Mouse (Mus musculus) layer of hippocampus, adult 11-12 months (tissue): ENCODE measurements around the gene Igfbp5.

Source experiments
- DNase-seq: peaks from one replicate; pipeline ENCODE4 v3.0.0; 2022; ENCODE audit warnings: low spot score

Gene Igfbp5

DNA sequence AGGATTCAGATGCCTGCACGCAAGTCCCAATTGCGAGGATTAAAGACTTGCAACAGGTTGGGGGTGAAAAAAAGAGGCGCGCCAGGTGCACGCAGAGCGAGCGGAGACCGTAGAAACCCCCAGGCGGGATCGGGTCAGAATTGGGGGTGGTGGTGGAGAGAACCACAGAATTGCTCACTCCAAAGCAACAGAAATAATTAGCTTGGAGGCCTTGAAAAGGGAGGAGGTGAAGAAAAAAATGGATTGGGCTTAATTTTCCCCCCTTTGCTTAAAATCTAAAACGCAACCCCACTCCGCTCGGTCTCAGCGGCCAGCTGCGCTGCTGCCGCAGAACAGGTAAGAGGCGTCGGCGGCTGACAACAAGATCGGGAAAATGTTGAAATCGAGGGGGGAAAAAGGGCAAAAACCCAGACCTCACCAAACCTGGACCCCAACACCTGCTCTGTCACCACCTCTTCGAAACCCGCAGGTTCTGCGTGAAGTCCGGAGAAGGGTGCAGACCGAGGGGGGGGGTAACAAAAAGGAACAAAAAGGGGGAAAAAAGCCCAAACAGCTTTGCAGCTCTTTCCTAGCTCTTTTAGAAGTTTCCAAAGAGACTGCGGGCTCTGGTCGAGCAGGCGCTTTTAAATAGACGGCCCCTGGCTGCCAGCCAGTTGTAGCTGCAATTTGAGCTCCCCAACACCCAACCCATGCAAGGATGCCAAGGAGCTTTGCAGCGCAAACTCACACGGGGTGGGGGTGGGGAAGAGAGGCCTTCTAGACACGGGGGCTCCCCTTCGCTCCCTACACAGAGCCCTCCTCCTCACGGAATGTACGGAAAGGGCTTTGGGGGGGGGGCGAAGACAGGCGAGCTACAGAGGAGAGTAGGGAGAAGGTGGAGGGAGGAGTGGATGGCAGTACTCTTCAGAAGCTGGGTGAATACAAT, at the start of gene Igfbp5:
TSS of gene Igfbp5 (minus strand) at position 598 of the 925 bp plus-strand sequence.
- DNase-seq = peak; percentile 67

DNA sequence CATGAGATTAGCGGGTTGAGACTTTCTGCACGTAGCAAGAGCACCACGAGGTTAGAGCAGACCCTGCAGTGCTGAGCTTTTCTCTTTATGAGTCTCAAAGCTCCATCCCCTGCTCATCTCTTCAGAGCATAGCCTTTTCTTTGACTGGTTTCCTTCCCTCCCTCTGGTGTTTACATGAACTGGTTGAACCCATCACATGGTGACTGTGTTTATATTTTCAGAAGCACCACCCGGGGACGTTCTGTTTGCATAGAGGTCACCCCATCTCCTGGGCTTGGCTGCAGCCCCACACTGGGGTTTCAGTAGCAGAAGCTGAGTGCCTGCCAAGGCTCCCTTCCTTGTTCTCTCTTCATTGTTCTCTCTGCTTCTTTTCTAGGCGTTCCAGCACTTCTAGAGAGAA, 40.1 kb upstream of the Igfbp5 start:
- DNase-seq = peak; percentile 35

- DNase-seq = no peak
Measured at GRCm38 (mm10) chr1:72913073-72913472, 38.4 kb upstream of the Igfbp5 start.

DNA sequence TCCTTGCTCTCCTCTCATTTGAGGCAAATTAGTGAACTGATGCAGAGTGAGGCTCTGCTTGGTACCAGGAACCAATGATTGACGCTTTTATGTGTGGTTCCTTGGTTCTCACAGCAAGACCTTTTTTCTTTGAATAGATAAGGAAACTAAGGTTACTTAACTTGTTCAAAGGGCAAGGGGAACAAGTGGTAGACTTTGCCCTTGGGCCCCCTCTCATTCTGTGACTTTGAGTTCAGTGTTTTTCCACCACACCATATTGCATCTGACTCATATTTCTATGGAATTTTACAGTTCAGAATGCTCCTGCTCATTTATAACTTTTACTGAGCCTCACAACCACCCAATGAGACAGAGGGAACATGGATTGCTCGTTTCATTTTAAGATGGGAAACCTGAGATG, 21.1 kb upstream of the Igfbp5 start:
- no peak for DNase-seq

DNA sequence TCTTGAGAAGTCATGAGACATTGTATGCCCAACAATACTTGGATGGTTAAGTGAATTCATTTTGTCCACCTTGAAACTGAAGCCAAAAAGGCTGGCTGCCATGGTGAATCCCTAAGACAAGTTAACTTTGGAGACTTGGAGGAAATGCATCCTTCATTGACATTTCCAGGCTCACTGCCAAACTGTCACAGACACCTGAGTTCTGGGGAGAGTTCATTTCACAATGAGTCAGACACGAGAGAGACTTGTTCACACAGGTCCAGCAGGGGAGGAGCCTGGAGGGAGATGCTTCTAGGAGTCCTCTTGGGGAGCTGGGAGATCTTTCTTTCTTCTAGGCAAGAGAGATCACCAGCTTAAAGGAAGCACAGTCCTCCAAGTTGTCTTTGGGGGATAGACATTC, 13.2 kb upstream of the Igfbp5 start:
- DNase-seq = no peak

- DNase-seq = no peak
Measured at GRCm38 (mm10) chr1:72885819-72886169, 11.1 kb upstream of the Igfbp5 start.

- DNase-seq = no peak
Measured at GRCm38 (mm10) chr1:72885111-72885818, 10.6 kb upstream of the Igfbp5 start.

DNA sequence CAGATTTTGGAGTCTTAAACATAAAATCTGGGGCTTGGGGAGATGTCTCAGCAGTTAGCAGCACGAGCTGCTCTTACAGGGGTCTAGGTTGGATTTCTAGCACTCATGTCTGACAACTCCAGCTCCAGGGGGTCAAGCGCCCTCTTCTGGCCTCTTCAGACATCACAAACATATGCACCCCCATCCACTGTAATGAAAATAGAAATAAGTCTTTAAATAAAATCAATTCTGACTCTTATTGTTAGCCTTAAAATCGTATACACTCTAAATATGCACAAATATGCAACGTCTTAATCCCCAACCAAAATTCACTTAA, 4.6 kb upstream of the Igfbp5 start:
- no peak for DNase-seq

DNA sequence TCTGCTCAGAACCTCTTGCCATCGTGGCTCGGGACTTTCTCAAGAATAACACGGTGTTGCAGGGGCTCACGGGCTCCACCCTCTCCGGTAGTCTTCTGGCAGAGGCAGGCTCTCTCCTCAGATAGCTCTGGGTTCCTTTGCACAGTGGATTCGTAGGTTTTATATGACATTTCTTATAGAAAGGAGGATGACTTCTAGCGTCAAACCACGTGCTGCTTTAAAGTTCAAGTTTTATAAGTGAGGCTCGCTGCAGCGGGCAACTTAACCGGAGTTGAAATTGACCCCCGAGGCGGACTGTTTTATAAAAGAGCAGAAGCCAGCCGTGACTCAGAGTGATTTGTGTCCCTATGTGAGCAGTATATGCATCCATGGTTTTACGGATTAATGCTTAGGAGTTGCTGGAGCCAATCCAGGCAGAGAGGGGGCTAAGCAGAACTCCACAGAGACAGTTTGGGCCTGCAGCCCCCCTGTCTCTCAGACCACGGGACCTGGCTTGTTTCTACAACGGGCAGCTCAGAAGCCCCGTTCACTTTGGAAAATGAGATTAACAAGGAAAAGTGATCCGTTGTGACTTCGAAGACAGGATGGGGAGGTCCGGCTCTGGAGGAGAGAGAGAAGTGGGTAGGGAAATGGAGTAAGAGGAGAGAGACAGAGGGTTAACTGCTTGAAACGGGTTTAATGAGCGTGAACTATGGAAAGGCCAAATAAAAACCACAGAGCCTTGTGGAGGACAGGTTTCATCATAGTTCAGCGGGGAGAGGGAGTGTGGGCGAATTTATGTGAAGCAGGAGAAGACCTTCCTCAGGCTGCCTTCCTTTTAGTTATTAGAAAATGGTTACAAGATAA, 4.0 kb upstream of the Igfbp5 start:
- no peak for DNase-seq

DNA sequence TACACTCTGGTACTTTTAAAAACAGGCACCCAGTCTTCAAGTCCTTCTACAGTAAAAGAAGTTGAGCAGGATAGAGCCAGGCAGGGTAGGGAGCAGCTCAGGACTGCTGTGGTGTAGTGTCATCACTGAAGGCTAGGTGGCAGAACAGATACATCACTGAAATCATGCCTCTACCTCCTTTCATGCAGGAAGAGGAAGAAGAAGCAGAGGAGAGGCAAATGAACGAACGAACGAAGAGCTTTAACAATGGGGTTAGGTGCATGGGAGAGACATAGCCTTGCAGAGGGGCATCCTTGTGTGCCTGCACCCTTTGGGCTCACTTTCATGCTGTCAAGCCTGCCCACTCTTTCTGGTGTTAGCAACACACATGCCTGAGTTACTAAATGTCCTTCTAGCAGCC, 3.2 kb upstream of the Igfbp5 start:
- DNase-seq = peak; percentile 71

- DNase-seq = no peak
Measured at GRCm38 (mm10) chr1:72876111-72876510, 1.4 kb upstream of the Igfbp5 start.

DNA sequence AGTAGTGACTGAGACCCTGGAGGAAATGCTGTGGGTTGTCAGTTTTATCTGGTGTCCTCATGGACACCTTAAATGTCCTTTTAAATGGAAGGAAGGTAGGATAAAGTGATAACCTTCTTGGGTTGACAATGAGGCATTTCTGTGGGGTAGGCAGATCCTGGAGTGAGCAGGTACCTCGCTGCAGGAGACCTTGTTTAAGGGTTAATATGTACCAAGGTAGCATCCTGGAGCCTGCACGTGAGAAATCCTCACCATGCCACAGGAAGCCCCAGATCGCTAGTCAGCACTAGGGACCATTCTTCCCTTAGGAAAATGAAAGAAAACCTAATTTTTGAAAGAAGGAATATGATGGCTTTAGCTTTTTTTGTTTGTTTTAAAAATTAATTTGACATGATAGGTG, 1.0 kb upstream of the Igfbp5 start:
- no peak for DNase-seq

GRCm38 (mm10) chr1:72873511-72874286, 985 bp downstream of the Igfbp5 start:
- peak; percentile 54 for DNase-seq

DNA sequence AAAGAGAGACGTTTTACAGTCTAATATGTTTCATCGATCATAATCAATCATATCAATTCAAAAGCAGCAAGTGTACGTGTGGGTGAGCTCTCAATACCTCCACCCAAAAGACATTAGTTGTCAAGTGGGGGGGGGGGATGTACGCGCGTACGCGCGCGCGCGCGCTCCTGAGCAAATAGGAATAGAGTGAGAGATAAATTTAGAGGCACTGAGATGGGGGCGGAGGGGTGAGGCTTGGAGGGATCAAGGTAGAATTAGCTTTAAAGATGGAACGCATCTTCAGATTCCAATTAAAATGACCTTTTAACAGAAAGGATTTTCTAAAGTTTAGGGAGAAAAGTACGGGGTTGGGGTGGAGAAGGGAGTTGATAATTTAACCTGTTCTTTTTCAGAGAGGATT, 1.6 kb downstream of the Igfbp5 start:
- DNase-seq = no peak

GRCm38 (mm10) chr1:72872521-72872920, 2.2 kb downstream of the Igfbp5 start:
- DNase-seq = peak; percentile 76

GRCm38 (mm10) chr1:72871697-72872411, 2.8 kb downstream of the Igfbp5 start:
- peak; percentile 66 for DNase-seq

DNA sequence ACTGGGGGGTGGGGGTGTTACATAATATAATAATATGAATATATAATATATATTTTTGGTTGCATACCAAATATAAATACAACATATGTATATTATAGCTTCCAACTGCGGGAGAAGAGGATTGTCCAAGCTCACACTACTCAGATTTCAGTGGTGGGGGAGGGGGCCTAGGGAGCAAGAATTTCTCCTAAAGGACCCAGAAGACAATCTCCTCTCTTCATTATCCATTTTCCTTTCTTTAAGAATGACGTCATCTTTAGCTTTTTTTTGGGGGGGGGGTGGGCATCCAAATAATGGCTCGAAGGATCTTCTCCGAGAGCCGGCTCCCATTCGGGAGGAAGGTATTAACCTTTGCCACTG, 3.4 kb downstream of the Igfbp5 start:
- no peak for DNase-seq

DNA sequence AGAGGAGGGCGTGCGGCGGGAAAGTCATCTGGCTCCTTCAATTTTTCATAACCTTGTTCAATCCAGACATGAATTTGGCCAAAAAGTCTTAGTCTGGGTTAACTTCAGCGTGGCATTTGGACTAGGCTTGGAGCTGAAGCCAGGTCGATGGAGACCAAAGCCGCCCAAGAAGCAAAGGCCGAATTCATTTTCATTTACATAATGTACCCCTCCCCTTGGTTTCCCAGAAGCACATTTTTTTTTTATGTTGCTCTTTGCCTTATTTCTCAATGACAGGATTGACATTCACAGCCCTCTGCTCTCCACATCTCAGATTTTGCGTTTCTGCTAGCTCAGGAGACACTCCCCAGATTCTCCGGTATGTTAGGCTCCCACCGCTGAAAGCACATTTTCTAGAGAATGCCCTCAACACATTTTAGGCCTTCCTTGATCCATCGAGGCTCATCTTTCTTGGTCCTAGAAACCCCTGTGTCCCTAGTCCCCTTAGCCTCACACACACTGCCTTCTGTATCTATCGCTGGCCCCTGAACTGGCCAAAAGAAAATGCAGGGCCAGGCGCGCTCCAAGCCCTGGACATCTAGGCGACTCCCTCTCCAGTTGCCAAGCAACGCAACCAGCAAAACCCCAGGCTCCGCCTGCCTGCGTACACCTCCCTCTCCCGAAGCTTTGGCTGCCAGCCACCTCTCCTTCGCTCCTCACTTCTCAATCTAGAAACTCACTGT, 3.9 kb downstream of the Igfbp5 start:
- DNase-seq = peak; percentile 87

DNA sequence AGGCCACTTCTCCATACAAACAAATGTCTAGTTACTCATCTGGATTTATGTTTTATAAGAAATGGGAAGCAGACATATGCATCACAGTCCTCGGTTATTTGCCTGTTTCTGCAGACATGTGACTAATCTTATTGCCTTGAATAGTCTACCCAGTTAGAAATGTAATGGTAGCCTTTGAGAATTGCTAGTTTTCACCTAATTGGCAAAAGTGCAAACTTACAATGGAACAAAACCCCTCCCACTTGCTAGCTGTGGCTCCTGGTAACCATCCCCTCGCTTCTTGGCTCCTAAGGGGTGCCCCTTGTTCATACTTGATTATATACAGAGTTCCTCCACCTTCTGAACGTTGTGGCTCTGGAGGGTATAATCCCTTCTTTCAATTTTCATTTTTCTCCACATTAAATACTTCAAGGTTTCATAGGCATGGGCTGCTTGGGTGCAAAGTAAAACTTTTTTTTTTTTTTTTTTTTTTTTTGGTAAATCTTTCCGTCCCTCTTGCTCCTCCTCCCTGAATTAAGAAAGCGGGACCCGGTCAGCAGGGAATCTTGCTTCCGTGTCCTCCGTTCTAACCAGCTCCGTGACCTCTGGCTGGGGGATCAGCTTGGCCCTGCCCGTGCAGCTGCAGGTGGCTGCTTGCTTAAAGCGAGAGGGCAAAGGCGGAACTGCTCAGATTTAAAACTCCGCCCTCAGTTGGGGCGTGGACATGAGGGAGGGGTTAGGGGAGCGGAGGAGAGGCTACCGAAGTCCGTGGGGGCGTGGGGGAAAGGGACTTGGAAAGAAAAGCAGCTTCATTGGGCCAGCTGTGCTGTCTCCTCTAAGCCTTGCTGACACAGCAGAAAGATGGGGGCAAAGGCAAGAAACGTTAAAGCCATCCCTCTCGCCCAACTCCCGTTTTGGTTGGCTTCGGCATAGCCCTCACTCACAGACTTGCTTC, 4.7 kb downstream of the Igfbp5 start:
- peak; percentile 63 for DNase-seq
